Mouse (Mus musculus) T-helper 17 cell (primary cell): ENCODE measurements around the gene Lekr1.
"Not testable (repeated sequence)": the region's sequence is repeated elsewhere in the genome, so short reads cannot be mapped to it uniquely, and the experiment has no call there.

Source experiments
- in situ Hi-C, 2 experiments: fragments of 300-600 bp; cut with MboI, MseI; formaldehyde crosslinking; loops; 1 replicate in 1 of 2; 2 replicates in 1 of 2; pipeline ENCODE4 v1.15.1; 2025; ENCODE audit warnings: high pct_unique_total_duplicates in 2 of 2

Lekr1 gene

GRCm38 (mm10) chr3:65764511-65765508 lies 98.8 kb downstream of the Lekr1 start:
- in situ Hi-C loops, result no loop called here

- in situ Hi-C loops, result no loop called here
Observed at GRCm38 (mm10) chr3:65766387-65766786, 100.4 kb downstream of the Lekr1 start.

DNA sequence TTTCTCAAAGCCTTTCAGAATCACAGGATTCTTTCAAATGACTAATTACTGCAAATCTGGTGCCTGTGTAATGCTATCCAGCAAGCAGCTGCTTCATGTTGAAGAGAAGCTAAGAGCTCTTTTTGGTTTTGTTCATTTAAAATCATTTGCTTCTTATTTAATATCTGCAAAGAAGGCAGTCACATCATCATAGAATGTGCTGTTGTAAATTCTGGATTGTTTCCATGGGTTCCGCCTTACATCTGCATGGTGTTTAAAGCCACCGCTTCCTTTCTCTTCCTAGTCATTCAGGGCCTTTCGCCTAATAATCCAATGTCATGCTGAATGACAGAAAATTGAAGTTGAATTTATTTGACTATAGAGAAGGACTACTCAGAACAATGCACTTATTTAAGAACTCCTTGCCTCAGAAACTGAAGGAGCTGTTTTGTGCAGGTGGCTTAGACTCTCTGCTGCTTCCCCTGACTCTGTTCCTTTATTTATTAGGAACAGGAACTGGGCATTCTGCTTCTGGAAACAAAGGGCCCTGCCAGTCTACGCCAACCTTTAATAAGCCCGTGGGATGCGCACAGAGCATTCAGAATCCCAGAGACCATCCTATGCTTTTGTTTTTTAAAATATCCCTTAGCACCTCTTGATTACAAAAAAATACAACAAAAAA lies 101.3 kb downstream of the Lekr1 start:
- in situ Hi-C loops, result no loop called here

GRCm38 (mm10) chr3:65769666-65770065 lies 103.6 kb downstream of the Lekr1 start:
- in situ Hi-C loops, result not testable (repeated sequence)

DNA sequence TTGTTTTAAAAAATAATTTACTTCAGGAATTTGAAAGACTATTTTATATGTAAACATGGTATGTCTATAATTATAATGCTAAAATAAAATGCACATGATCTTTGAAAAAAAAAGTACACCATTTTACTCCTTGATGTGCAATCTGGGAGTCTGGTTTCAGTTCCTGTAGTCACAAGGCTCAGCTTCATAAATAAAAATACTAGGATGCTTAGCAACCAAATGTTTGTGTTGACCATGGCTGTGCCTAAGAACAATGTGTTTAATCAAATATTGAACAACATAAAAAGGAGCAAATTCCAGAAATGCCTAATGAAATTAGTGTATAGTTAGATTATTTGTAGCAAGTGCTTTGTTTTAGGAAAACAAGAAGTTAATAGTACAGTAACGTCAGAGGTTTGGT lies 107.9 kb downstream of the Lekr1 start:
- in situ Hi-C loops, result no loop called here

DNA sequence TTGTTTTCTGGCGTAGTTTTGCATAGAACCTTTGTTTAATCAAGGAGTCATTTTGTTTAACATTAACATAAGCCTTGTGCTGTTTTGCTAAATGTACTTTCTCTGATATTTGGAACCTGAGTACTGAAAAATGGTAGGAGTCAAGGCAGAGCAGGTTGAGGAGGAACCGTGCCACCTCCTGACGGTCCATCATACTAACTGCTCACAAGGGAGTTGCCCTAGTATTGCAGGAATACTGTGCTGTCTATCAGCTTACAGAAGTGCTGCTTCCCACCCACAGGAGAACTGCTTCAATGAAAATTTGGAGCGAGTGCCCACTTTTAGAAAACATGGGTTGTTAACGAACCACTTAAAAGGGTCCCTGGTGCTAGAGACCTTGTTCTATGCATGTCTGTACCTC lies 109.1 kb downstream of the Lekr1 start:
- in situ Hi-C loops, result no loop called here

DNA sequence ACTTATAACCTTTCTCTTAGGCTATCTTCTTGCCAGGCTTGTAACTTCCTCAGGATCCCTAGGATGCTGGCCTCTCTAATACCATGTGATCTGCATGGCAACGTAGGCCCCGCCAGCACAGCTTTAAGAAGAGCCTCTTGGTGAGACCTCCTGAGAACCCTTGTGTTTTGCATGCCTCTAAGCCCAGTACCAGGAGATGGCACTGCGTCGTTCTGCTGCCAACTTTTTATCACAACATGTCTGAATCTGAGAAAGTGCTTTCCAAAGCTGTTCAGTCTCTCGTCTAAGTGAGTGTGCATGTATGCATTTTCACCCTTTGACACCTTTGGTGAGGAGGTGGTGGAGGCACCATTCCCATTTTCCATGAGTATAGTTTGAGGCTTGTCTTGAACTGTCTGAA lies 116.2 kb downstream of the Lekr1 start:
- in situ Hi-C loops, result loop anchor here in 1 of 2 experiments (10.0 kb wide), 1 partner anchor 387 kb away; the partner anchor contains the start of gene Ssr3

GRCm38 (mm10) chr3:65790076-65790685 lies 124.2 kb downstream of the Lekr1 start:
- in situ Hi-C loops, result no loop called here

DNA sequence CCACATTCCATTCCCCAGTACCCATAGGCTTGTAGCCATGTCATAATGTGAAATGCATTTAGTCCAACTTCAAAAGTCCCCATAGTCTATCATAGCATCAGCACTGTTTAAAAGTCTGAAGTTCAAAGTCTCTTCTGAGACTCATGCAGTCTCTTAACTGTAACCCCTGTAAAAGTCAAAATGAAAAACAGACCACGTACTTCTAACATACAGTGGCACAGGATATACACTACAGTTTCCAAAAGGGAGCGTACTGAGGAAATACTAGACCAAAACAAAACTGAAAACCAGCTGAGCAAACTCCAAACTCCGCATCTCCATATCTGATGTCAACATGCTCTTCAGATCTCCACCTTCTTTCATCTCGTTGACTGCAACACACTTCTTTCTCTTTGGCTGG lies 127.5 kb downstream of the Lekr1 start:
- in situ Hi-C loops, result no loop called here

DNA sequence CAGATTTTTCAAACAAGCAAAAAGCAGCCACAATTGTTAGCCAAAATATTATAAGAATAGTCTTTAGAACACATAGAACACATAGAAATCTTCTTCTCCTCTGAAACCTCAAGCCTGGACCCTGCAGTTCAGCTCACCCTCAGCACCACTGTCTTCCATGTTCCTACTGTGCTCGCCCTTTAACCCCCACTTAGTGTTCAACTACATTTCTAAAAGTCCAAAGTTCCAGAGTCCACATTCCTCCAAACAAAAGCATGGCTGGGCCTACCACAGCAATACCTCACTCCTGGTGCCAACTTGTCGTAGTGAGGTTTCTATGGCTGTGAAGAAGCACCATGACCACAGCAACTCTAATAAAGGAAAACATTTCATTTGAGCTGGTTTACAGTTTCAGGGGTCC lies 128.7 kb downstream of the Lekr1 start:
- in situ Hi-C loops, result no loop called here

- in situ Hi-C loops, result no loop called here
Observed at GRCm38 (mm10) chr3:65797345-65798137, 131.5 kb downstream of the Lekr1 start.

DNA sequence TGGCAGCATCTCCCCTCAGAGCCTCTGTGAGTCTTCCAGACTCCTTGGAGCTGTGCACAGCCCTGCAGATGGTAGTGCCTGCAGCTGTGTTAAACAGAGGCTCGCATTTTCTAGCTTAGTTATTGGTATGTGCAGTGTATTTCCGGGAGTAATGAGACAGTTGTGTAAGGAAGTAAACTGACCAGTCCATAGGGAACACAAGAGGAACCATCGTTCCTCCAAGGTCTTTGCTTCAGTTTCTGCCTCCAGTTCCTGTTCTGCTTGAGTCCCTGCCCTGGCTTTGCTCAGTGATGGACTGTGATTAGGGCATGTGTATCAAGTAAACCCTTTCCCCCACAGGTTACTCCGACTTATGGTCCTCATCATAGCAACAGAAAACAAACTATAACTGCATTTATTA lies 134.9 kb downstream of the Lekr1 start:
- in situ Hi-C loops, result no loop called here

DNA sequence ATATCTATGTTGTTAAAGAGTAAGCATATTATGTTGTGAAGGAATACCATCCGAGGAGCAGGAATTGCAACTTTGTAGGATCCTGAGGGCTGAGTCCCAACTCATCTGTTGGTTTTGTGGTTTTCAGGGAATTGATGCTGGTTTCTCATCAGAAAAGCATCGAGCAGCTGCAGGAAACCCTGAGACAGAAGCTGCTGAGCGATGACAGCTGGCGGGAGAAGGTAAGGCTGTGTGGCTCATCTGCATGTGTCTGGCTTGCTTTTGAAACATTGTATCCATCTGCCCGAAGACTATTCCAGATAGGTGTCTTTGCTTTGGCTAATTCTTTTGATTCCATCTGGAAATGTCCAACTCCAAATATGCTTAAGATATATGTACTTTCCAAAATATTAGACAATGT lies 136.2 kb downstream of the Lekr1 start:
- in situ Hi-C loops, result no loop called here

DNA sequence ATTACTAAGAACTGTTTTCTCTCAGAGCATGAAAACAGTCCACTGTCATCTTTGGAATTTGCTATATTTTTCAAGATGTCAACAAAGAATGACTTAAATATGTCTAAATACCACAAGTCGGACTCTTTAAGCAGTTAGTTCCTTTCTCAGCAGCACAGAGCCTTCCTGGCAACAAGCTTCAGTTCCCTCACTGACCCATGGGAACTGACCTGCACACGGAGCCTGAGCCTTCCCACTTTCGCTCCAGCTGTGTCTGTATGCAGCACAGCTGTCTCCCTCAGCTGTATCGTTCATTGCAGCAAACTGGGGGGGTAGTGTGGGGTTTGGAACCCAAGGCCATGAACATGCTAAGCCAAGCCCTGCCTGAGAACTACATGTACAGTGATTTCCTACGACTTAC lies 136.8 kb downstream of the Lekr1 start:
- in situ Hi-C loops, result no loop called here

- in situ Hi-C loops, result no loop called here
Observed at GRCm38 (mm10) chr3:65814881-65815280, 148.9 kb downstream of the Lekr1 start.

- in situ Hi-C loops, result no loop called here
Observed at GRCm38 (mm10) chr3:65816012-65816411, 150.0 kb downstream of the Lekr1 start.

- in situ Hi-C loops, result no loop called here
Observed at GRCm38 (mm10) chr3:65818597-65818996, 152.6 kb downstream of the Lekr1 start.

DNA sequence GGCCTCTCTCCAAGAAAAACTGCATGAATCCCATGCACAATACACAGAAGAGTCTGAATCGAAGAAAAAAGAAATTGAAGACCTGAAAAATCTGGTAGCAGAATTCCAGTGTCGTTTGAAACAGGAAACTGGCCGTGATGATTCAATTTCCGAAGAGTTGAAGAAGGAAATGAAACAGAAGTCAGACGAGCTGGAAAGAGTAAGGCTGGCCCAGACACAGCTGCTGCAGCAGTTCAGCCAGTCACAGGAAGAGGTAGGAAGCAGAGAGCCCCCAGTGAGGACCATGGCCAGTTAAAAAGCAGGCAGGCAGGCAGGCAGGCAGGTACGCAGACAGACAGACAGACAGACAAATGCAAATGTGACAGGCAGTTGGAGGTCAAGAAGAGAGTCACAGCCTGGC lies 153.8 kb downstream of the Lekr1 start:
- in situ Hi-C loops, result no loop called here

- in situ Hi-C loops, result no loop called here
Observed at GRCm38 (mm10) chr3:65824886-65825285, 158.9 kb downstream of the Lekr1 start.

DNA sequence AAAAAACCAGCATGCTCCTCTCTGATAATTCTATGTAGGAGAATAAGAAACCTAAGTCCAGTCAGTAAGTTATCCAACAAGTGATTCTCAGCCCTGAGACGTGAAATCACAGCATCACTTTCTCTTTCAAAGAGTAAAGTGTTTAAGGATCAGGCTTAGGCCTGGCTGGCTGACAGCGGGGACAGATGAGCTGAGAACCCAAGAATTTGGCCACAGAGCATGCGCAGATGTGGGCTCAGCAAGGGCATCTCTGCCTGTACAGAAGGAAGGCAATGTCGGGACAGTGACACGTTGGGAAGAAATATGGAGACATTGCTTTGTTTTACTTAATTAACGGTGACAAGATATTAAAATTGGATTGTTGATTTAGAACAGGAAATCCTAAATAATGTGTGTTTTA lies 160.7 kb downstream of the Lekr1 start:
- in situ Hi-C loops, result no loop called here

DNA sequence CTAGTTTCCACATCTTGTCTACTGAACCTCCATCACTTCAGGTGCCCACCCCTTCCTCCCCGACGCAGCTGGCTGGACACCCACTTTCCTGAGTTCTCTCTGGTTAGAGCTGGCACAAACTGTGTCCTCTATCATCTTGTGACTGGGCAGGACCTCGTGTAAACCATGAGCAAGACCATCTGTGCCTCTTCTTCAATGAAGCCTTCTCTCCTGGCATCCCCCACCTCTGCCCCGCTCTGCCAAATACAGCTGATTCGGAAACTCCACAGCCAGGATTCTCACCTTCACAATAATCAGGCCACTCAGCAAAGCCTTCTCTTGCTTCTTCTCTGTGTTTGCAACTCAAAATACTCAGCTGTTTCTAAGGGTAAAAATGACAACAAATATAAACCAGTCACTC lies 161.4 kb downstream of the Lekr1 start:
- in situ Hi-C loops, result no loop called here

- in situ Hi-C loops, result no loop called here
Observed at GRCm38 (mm10) chr3:65828020-65828419, 162.0 kb downstream of the Lekr1 start.
